Mouse (Mus musculus) intestine, postnatal 0 days (tissue): ENCODE data around the gene Sec61a1. TPM values are rescaled to one million over a fixed set of nuclear protein-coding genes. Genes with fewer than 3 reads are reported as not detected.

Source experiments
- ATAC-seq: fragments of 200-750 bp; cut with Nextera tagmentation; 2 replicates; pipeline ENCODE4 v1.8.0; 2017; ENCODE audit warnings: mild to moderate bottlenecking, moderate TSS enrichment, moderate library complexity
- H3K27ac ChIP-seq: fragments of 300-500 bp; sonication (generic); 2 replicates; pipeline ENCODE4 v1.5.1; 2014; ENCODE audit warnings: mild to moderate bottlenecking, low read depth, low read length, moderate library complexity
- H3K27me3 ChIP-seq: fragments of 300-500 bp; sonication (generic); replicated peaks from 2 replicates; pipeline ENCODE4 v1.6.1; 2014; ENCODE audit warnings: low read length, mixed read lengths; ENCODE audit not compliant: control insufficient read depth, insufficient read depth
- H3K36me3 ChIP-seq: fragments of 300-500 bp; sonication (generic); 2 replicates; pipeline ENCODE4 v1.6.1; 2014; ENCODE audit warnings: mild to moderate bottlenecking, moderate library complexity; ENCODE audit not compliant: control insufficient read depth, insufficient read depth
- H3K4me1 ChIP-seq: fragments of 300-500 bp; sonication (generic); replicated peaks from 2 replicates; pipeline ENCODE4 v1.6.1; 2014; ENCODE audit warnings: antibody characterized with exemption, low read length, mixed read lengths; ENCODE audit not compliant: control insufficient read depth, insufficient read depth
- H3K4me2 ChIP-seq: fragments of 300-500 bp; sonication (generic); replicated peaks from 2 replicates; pipeline ENCODE4 v1.6.1; 2014; ENCODE audit warnings: low read depth, mild to moderate bottlenecking, moderate library complexity
- H3K4me3 ChIP-seq: fragments of 300-500 bp; sonication (generic); 2 replicates; pipeline ENCODE4 v1.5.1; 2014; ENCODE audit warnings: low read depth, low read length
- H3K9ac ChIP-seq: fragments of 300-500 bp; sonication (generic); 2 replicates; pipeline ENCODE4 v1.6.1; 2014; ENCODE audit warnings: mild to moderate bottlenecking, low read depth, low read length
- H3K9me3 ChIP-seq: fragments of 300-500 bp; sonication (generic); 2 replicates; pipeline ENCODE4 v1.6.1; 2016; ENCODE audit warnings: mixed run types; ENCODE audit not compliant: control insufficient read depth
- CTCF ChIP-seq: sonication (generic); IDR thresholded peaks from 2 replicates; pipeline ENCODE4 v1.5.1; 2016; ENCODE audit warnings: low read depth, mild to moderate bottlenecking, control low read depth, antibody characterized with exemption, moderate library complexity
- WGBS: fragments of 180-500 bp; shearing (Covaris S2); extraction: QIAGEN DNeasy Blood & Tissue Kit; methylation state at CpG from one replicate; pipeline ENCODE4 v1.1.7; 2014; 5-methylcytosine and 5-hydroxymethylcytosine counted together
- polyA plus RNA-seq: library from polyadenylated mRNA; unstranded; fragments of >200 nt; fragmentation: Nextera tagmentation; extraction: Ambion mirVana; gene quantifications from 2 replicates; pipeline ENCODE4 v1.2.1, GENCODE M21; 2015

Sec61a1 gene
- polyA plus RNA-seq, 1 experiment from 2014 or later: 129 TPM

GRCm38 (mm10) chr6:88469878-88470277, 48.8 kb downstream of the Sec61a1 start:
- Histone ChIP-seq H3K27me3 (no peaks in the 10 kb centered on the region), H3K4me1 (no peaks in the 10 kb centered on the region; the same call in 1 of the 2 replicates), H3K4me2 (no peak overlapping the region), H3K9ac (no peak overlapping the region), H3K27ac (no peak overlapping the region), H3K4me3 (no peak overlapping the region), H3K9me3 (no peaks in the 10 kb centered on the region), H3K36me3 (peaks cover 38% of the 10 kb centered on the region)
- no peak for TF ChIP-seq CTCF
- ATAC-seq: no peak
- 69% methylated on average over 6 of the region's 6 CpGs for WGBS

GRCm38 (mm10) chr6:88465181-88465920, 53.4 kb downstream of the Sec61a1 start, which contains the start of gene Ruvbl1:
TSS of gene Ruvbl1 (plus strand) at chr6:88465409.
- ATAC-seq: peak; percentile 99
- no peaks in the 10 kb centered on the region for H3K27me3 ChIP-seq
- H3K4me3 ChIP-seq: peak within 1 kb of the TSS; percentile 75
- H3K9me3 ChIP-seq: no peaks in the 10 kb centered on the region
- H3K4me1 ChIP-seq: no peaks in the 10 kb centered on the region; the same call in 1 of the 2 replicates
- peak within 1 kb of the TSS; percentile 76 for H3K9ac ChIP-seq
- H3K36me3 ChIP-seq: peaks cover 17% of the 10 kb centered on the region; the same call in 1 of the 2 replicates
- whole genome bisulfite sequencing: under 1% methylated on average over 39 of the region's 42 CpGs
- no peak for TF ChIP-seq CTCF
- H3K27ac ChIP-seq: no peak within 1 kb of the TSS; the same call in 1 of the 2 replicates
- peak within 1 kb of the TSS; percentile 71 for H3K4me2 ChIP-seq

GRCm38 (mm10) chr6:88454545-88454944, 64.2 kb downstream of the Sec61a1 start:
- H3K27ac ChIP-seq: no peak overlapping the region
- no peaks in the 10 kb centered on the region for H3K9me3 ChIP-seq
- H3K27me3 ChIP-seq: no peaks in the 10 kb centered on the region
- no peak overlapping the region for H3K4me2 ChIP-seq
- no peaks in the 10 kb centered on the region for H3K36me3 ChIP-seq
- no peak overlapping the region for H3K4me3 ChIP-seq
- no peak for ATAC-seq
- no peak overlapping the region for H3K9ac ChIP-seq
- WGBS: 72% methylated on average over 2 of the region's 2 CpGs
- H3K4me1 ChIP-seq: no peaks in the 10 kb centered on the region
- TF ChIP-seq CTCF: no peak

Other genes starting within 250 kb of the Sec61a1 start
- gene Eefsec, start 72.4 kb downstream of the Sec61a1 start, polyA plus RNA-seq: 32.8 and 35.9 TPM in 2 replicates
- gene Ruvbl1, start 53.5 kb downstream of the Sec61a1 start, polyA plus RNA-seq: 27.0 and 30.6 TPM in 2 replicates
- gene Kbtbd12, start 119.0 kb upstream of the Sec61a1 start, polyA plus RNA-seq: 0.12 and 0.27 TPM in 2 replicates
- 65.4 and 78.2 TPM in 2 replicates for gene Mgll, start 205.5 kb upstream of the Sec61a1 start, polyA plus RNA-seq